Mouse (Mus musculus) midbrain, postnatal 0 days (tissue): ENCODE measurements at regions not wholly inside any gene's neighbourhood (a gene's known extent, or its start where the extent isn't known, plus 50 kb on each side); places are given as distances from the start of the nearest gene placed in this dataset.

Experiments
- ATAC-seq: fragments of 200-750 bp; cut with Nextera tagmentation; 2 replicates; pipeline ENCODE4 v1.8.0; 2017; ENCODE audit warnings: moderate number of reproducible peaks, mild to moderate bottlenecking, moderate TSS enrichment, moderate library complexity; ENCODE audit not compliant: low FRiP score
- DNase-seq: peaks from one replicate; pipeline ENCODE4 v3.0.0-alpha.2; 2015; ENCODE audit warnings: low spot score
- H3K27ac ChIP-seq: fragments of 300-500 bp; sonication (generic); 2 replicates; pipeline ENCODE4 v1.5.1; 2014; ENCODE audit warnings: low read depth, mild to moderate bottlenecking, low read length, mixed read lengths
- H3K27me3 ChIP-seq: fragments of 300-500 bp; sonication (generic); 2 replicates; pipeline ENCODE4 v1.6.1; 2014; ENCODE audit warnings: low read length, control low read depth, mixed read lengths; ENCODE audit not compliant: insufficient read depth
- H3K36me3 ChIP-seq: fragments of 300-500 bp; sonication (generic); 2 replicates; pipeline ENCODE4 v1.6.1; 2014; ENCODE audit warnings: low read length, control low read depth, mixed read lengths; ENCODE audit not compliant: insufficient read depth
- H3K4me1 ChIP-seq: fragments of 300-500 bp; sonication (generic); 2 replicates; pipeline ENCODE4 v1.6.1; 2014; ENCODE audit warnings: mild to moderate bottlenecking, control low read depth, antibody characterized with exemption, low read length, mixed read lengths; ENCODE audit not compliant: insufficient read depth
- H3K4me2 ChIP-seq: fragments of 300-500 bp; sonication (generic); 2 replicates; pipeline ENCODE4 v1.6.1; 2014; ENCODE audit warnings: low read depth, mild to moderate bottlenecking, low read length, mixed read lengths; ENCODE audit not compliant: poor library complexity, severe bottlenecking
- H3K4me3 ChIP-seq: fragments of 300-500 bp; sonication (generic); 2 replicates; pipeline ENCODE4 v1.5.1; 2014; ENCODE audit warnings: low read depth, mild to moderate bottlenecking, low read length, moderate library complexity
- H3K9ac ChIP-seq: fragments of 300-500 bp; sonication (generic); replicated peaks from 2 replicates; pipeline ENCODE4 v1.6.1; 2014; ENCODE audit warnings: mild to moderate bottlenecking, low read length, moderate library complexity, mixed read lengths; ENCODE audit not compliant: poor library complexity, severe bottlenecking
- H3K9me3 ChIP-seq: fragments of 300-500 bp; sonication (generic); 2 replicates; pipeline ENCODE4 v1.6.1; 2016; ENCODE audit warnings: low read length, control low read depth
- CTCF ChIP-seq: IDR thresholded peaks from 2 replicates; pipeline ENCODE4 v1.5.1; 2016; ENCODE audit warnings: antibody characterized with exemption, mild to moderate bottlenecking
- WGBS: fragments of 180-500 bp; shearing (Covaris S2); extraction: QIAGEN DNeasy Blood & Tissue Kit; methylation state at CpG from one replicate; pipeline ENCODE4 v1.1.7; 2014; 5-methylcytosine and 5-hydroxymethylcytosine counted together

DNA sequence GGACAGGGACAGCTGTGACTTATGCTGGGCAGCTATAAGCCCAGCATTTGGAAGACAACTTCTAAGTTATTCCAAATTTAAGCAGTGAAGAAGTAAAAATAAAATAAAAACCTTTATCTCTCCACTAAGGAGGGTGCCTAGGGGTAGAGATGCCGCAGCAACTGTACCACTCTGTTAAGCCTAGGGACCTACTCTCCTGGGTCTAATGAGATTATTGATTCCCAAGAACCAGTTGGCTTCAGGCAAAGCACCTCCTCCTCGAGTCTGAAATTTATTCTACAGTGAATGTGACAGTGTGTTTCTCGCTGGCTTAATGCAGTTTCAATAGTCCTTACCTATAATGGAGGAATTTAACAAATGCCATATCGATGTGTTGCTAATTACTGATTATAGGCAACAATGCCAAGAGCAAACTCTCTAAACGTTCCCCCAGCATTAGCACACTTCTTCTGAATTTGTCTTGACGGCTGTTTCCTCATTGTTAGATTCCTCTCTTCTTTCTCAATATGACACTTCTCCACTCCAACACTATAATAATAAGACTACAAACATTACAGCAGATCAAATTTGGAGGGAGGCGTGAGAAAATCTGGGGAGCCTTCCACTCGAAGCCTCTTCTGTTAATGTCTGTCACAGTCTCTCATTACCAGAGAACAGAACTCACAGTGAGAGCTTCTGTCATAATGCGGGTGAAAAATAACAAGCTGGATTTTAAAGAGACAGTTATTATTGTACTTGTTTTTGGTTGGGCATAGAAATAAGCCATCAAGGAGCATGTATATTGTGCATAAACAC, 112.6 kb upstream of the Nabp1 start:
- ATAC-seq (0 out of 2 replicates have a peak, but pooled peaks have one; percentile 52), DNase-seq (no peak)
- 38% methylated on average over 9 of the region's 9 CpGs for WGBS

DNA sequence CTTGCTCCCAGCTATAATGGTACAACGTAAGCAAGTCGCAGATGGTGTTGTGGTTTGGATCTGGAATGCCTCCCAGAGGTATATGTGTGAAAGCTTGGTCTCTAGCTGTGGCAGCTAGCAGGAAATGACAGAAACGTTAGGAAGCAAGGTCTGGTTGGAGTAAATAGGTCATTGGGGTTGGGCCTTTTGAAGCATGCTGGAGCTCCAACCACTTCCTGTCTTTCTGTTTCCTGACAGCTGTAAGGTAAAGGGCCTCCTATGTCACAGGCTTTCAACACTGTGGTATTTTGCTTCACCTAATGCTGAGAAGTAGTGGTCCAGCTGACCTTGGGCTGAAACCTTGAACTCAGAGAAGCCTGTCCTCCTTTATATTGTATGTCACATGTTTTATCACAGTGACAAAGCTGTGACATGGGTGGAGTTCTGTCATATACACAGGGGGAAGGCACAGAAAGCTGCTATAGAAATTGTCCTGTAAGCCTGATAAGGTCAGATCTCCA, 106.8 kb upstream of the Nabp1 start:
- Histone ChIP-seq H3K27ac (no peak overlapping the region), H3K36me3 (no peaks in the 10 kb centered on the region), H3K4me2 (no peak overlapping the region), H3K27me3 (no peaks in the 10 kb centered on the region), H3K9ac (no peak overlapping the region), H3K4me3 (no peak overlapping the region), H3K9me3 (no peaks in the 10 kb centered on the region), H3K4me1 (no peaks in the 10 kb centered on the region)
- no peak for TF ChIP-seq CTCF
- no peak for DNase-seq
- no peak for ATAC-seq
- WGBS, result 79% methylated on average over 3 of the region's 3 CpGs

More for the DNA sequence above, 112.6 kb upstream of the Nabp1 start:
- Histone ChIP-seq H3K27me3 (no peaks in the 10 kb centered on the region), H3K9ac (no peak overlapping the region), H3K4me3 (no peak overlapping the region), H3K27ac (no peak overlapping the region), H3K4me1 (peaks cover 2% of the 10 kb centered on the region; the same call in 1 of the 2 replicates), H3K4me2 (no peak overlapping the region), H3K9me3 (no peaks in the 10 kb centered on the region), H3K36me3 (no peaks in the 10 kb centered on the region)
- TF ChIP-seq CTCF, result no peak

DNA sequence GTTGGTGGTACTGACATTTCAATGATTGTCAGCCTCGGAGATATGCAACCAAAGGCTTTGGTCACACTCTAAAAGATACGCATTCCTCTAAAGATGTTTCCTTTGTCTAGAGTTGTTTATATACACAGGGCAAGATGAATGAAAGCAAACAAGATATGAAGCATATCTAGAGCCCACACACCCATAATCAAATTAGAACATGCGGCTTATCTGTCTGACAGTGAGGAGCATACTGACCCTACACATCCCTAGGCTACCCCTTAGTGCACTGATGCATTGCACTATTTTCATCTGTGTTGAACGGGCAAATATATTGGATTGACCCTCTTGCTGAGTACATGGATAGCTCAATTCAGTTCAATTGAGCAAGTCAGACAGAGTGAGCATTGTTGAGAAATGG, 105.6 kb upstream of the Nabp1 start:
- Histone ChIP-seq H3K4me1 (no peaks in the 10 kb centered on the region), H3K4me3 (no peak overlapping the region), H3K27ac (no peak overlapping the region), H3K9me3 (no peaks in the 10 kb centered on the region), H3K36me3 (no peaks in the 10 kb centered on the region), H3K27me3 (no peaks in the 10 kb centered on the region), H3K9ac (no peak overlapping the region), H3K4me2 (no peak overlapping the region)
- DNase-seq (no peak), ATAC-seq (no peak)
- 80% methylated on average over 4 of the region's 4 CpGs for WGBS
- TF ChIP-seq CTCF, result no peak

DNA sequence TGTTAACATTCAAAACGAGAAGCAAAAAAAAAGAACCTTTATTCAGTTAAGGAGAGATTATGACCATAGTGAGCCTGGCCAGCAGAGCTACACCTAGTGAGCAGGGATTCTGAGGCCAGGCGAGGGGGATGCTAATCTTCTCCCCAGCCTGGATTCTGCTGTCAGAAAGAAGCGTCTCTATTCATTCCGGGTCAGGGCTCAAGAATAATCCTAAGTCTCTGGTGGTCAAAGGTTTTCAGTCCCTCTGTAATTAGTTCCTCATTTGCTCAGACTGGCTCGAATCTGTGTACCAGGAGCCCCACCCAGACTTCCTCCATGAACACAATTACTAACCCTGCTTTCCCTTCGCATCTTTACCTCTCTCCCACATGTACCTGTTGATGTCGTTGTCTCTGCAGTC, 101.8 kb upstream of the Nabp1 start:
- H3K36me3 ChIP-seq, result no peaks in the 10 kb centered on the region
- no peak for TF ChIP-seq CTCF
- H3K4me2 ChIP-seq, result no peak overlapping the region
- no peaks in the 10 kb centered on the region for H3K9me3 ChIP-seq
- H3K27ac ChIP-seq, result no peak overlapping the region
- no peaks in the 10 kb centered on the region for H3K27me3 ChIP-seq
- WGBS, result 13% methylated on average over 7 of the region's 7 CpGs
- no peaks in the 10 kb centered on the region for H3K4me1 ChIP-seq
- H3K9ac ChIP-seq, result no peak overlapping the region
- H3K4me3 ChIP-seq, result no peak overlapping the region
- DNase-seq, result no peak
- ATAC-seq, result no peak

DNA sequence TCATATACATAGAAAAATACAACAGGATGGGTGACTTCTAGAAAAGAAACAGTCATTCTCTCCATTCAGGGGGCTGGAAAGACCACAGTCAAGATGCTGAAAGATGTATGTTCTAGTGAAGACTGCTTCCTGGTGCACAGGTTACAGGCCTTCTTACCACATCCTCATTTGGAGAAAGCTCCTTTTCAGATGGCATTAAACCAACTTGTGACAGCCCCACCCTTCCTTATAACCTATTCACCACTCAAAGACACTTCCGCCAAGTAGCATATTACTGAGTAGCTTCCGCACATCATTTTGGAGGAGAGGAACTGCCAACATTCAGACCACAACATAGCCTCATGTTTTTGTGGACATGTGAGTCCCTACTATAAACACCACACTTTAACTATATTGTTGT, 99.5 kb upstream of the Nabp1 start:
- no peak overlapping the region for H3K4me2 ChIP-seq
- DNase-seq (no peak), ATAC-seq (no peak)
- H3K4me3 ChIP-seq, result no peak overlapping the region
- TF ChIP-seq CTCF, result no peak
- no peaks in the 10 kb centered on the region for H3K4me1 ChIP-seq
- H3K9me3 ChIP-seq, result no peaks in the 10 kb centered on the region
- no peak overlapping the region for H3K9ac ChIP-seq
- WGBS, result 97% methylated on average over 2 of the region's 2 CpGs
- no peak overlapping the region for H3K27ac ChIP-seq
- no peaks in the 10 kb centered on the region for H3K36me3 ChIP-seq
- no peaks in the 10 kb centered on the region for H3K27me3 ChIP-seq

DNA sequence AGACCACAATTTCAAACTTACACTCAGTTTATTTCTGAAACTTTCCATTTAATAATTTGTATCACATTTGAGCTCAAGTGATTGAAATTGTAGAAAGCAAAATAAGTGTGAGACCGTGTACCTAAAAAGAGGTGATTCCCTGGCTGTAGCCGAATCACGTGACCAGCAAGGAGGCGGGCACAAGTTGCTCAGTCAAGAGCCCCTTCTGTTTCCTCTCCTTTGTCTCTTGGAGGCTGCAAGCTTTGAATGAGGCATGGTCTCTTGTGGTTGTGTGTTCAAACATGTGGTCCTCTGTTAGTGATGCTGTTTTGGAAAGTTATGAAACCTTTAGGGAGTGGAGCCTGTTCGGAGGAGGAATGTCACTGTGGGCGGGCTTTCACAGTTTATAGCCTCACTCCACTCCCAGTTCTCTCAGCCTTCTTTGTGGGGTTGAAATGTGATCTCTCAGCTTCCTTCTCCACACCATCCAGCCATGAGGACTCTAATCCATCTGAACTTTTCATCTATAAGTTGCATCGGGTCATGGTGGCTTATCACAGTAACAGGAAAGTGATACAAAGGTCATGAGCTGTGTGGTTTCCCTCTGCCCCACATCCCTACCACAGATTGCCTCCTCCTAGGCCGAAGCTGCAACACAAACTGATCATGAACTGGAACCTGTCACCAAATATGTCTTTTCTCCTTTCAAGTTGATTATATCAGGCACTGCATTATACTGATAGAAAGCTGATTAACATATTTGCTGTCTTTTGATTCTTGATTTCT, 94.3 kb upstream of the Nabp1 start:
- Histone ChIP-seq H3K9ac (no peak overlapping the region), H3K9me3 (no peaks in the 10 kb centered on the region), H3K4me3 (no peak overlapping the region), H3K4me2 (no peak overlapping the region), H3K27me3 (no peaks in the 10 kb centered on the region), H3K4me1 (no peaks in the 10 kb centered on the region), H3K36me3 (no peaks in the 10 kb centered on the region), H3K27ac (no peak overlapping the region)
- 88% methylated on average over 8 of the region's 8 CpGs for WGBS
- DNase-seq (no peak), ATAC-seq (no peak)
- no peak for TF ChIP-seq CTCF
